8 mouse cellular contexts compared by ENCODE assay signal in the genomic region with DNA sequence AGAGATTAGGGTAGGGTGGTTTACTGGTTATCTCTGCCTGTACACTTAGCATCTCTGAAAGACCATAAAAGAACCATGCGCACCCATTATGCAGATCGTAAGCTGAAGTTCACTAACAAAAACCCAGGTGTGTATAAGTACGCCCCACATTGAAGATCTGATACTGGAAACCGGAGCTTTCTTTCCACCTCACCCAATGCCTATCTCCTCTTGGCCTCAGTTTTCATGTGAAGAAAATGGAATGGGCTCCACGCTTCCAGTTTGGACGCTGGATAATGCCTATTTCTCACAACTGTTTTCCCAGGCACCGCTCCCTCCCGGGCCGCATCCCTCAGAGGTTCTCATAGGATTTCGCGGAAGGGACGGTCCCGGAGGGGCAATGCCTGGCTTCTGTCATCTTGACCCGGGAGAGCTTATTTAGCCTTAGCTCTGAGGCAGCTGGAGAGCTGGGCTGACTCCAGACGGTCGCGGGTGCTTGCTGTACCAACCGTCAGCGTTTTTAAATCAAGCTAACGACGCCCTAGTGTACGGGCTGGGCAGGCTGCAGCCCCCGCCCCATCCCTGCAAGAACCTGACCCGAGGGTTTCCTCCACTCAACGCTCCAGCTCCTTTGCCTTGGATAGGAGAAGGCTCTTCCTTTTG. TPM values are rescaled to one million over a fixed set of nuclear protein-coding genes. Genes with fewer than 3 reads are reported as not detected.
A peak's percentile ranks its signal among the peaks of the same experiment; 100 is the strongest.
DNase-seq lines count a peak whose midpoint lies in the region; ATAC-seq and TF ChIP-seq lines count a peak whose summit lies in the region.

No protein-coding gene starts in this region.

- 3% methylated on average over 25 of the region's 25 CpGs for WGBS in forebrain, embryonic 11.5 days
- WGBS in hindbrain, embryonic 11.5 days: 2% methylated on average over 25 of the region's 25 CpGs
- WGBS in liver, postnatal 0 days (ENCODE audit: insufficient replicate concordance): 4% methylated on average over 25 of the region's 25 CpGs

- in situ Hi-C loops in CH12.LX (cut with MboI; ENCODE audit: low pct_ligation_motif_present, low pct_unique_long_range_greater_than_20kb, low sequenced_read_pairs): no loop called here

- no peak for DNase-seq in frontal cortex, postnatal 10 days (ENCODE audit: low spot score in 2 of 2)
- no peak for DNase-seq in CH12.LX (ENCODE audit: extremely low read depth)
- DNase-seq in forebrain, embryonic 11.5 days (ENCODE audit: low spot score): no peak
- peak; percentile 50 for DNase-seq in hindbrain, embryonic 11.5 days (ENCODE audit: low spot score)
- DNase-seq in liver, postnatal 0 days: no peak
- DNase-seq in testis, postnatal 10 days (ENCODE audit: low spot score): peak; percentile 62
- no peak for DNase-seq in layer of hippocampus, postnatal 14 days (ENCODE audit: low spot score in 2 of 2)

- ATAC-seq in frontal cortex, adult (ENCODE audit: low TSS enrichment): peak; percentile 17; the same call in 1 of the 2 replicates
- ATAC-seq in forebrain, embryonic 11.5 days (replicated peaks; ENCODE audit: low FRiP score): no peak
- ATAC-seq in hindbrain, embryonic 11.5 days (ENCODE audit: low FRiP score): peak; percentile 1; the same call in 1 of the 2 replicates
- ATAC-seq in liver, postnatal 0 days: no peak

- no peaks in the 10 kb centered on the region for H3K27me3 ChIP-seq in CH12.LX (replicated peaks)
- H3K27me3 ChIP-seq in forebrain, embryonic 11.5 days (ENCODE audit: control insufficient read depth, insufficient read depth, low read length): peaks cover 4% of the 10 kb centered on the region
- no peaks in the 10 kb centered on the region for H3K27me3 ChIP-seq in hindbrain, embryonic 11.5 days (ENCODE audit: control insufficient read depth, insufficient read depth, low read length)
- H3K27me3 ChIP-seq in liver, postnatal 0 days (ENCODE audit: insufficient read depth, low read length): peaks cover 34% of the 10 kb centered on the region

- H3K36me3 ChIP-seq in CH12.LX (replicated peaks in 1 of 2; ENCODE audit: control insufficient read depth in 1 of 2, insufficient read depth in 1 of 2, low read length in 1 of 2): no peaks in the 10 kb centered on the region
- H3K36me3 ChIP-seq in forebrain, embryonic 11.5 days (ENCODE audit: control insufficient read depth, insufficient read depth, low read length): no peaks in the 10 kb centered on the region
- no peaks in the 10 kb centered on the region for H3K36me3 ChIP-seq in hindbrain, embryonic 11.5 days (ENCODE audit: control insufficient read depth, insufficient read depth, low read length)
- H3K36me3 ChIP-seq in liver, postnatal 0 days (replicated peaks; ENCODE audit: insufficient read depth, low read length): no peaks in the 10 kb centered on the region; the same call in 1 of the 2 replicates

- peak overlapping the region; percentile 21; the same call in 1 of the 2 replicates for H3K4me2 ChIP-seq in CH12.LX (ENCODE audit: insufficient read depth, low read depth, poor library complexity, severe bottlenecking)
- H3K4me2 ChIP-seq in forebrain, embryonic 11.5 days (ENCODE audit: low read depth, low read length, severe bottlenecking): peak overlapping the region; percentile 77
- peak overlapping the region; percentile 67 for H3K4me2 ChIP-seq in hindbrain, embryonic 11.5 days (replicated peaks; ENCODE audit: low read depth, low read length)
- peak overlapping the region; percentile 64 for H3K4me2 ChIP-seq in liver, postnatal 0 days (ENCODE audit: low read depth, low read length)

- no peak for TF ChIP-seq RAD21 in CH12.LX (IDR thresholded peaks at IDR 0.05; ENCODE audit: low read depth, low read length)

- no peak overlapping the region for H3K27ac ChIP-seq in CH12.LX (ENCODE audit: insufficient read depth, low read depth)
- no peak overlapping the region for H3K27ac ChIP-seq in forebrain, embryonic 11.5 days (ENCODE audit: low read depth, low read length)
- peak overlapping the region; percentile 88 for H3K27ac ChIP-seq in hindbrain, embryonic 11.5 days (ENCODE audit: low read depth, low read length)
- H3K27ac ChIP-seq in liver, postnatal 0 days (ENCODE audit: low read depth): peak overlapping the region; percentile 53; the same call in 1 of the 2 replicates

- H3K4me3 ChIP-seq in CH12.LX (replicated peaks in 1 of 3; ENCODE audit: low read depth in 2 of 3, low read length in 2 of 3, poor library complexity in 1 of 3): peak overlapping the region in 1 of 3 experiments; percentile 27
- H3K4me3 ChIP-seq in forebrain, embryonic 11.5 days (ENCODE audit: low read depth, low read length): peak overlapping the region; percentile 59
- peak overlapping the region; percentile 66 for H3K4me3 ChIP-seq in hindbrain, embryonic 11.5 days (ENCODE audit: low read depth, low read length)
- H3K4me3 ChIP-seq in liver, postnatal 0 days (ENCODE audit: low read depth, low read length): peak overlapping the region; percentile 54

- H3K9ac ChIP-seq in CH12.LX (ENCODE audit: insufficient read depth, low read depth): no peak overlapping the region
- H3K9ac ChIP-seq in forebrain, embryonic 11.5 days (ENCODE audit: low read length): peak overlapping the region; percentile 75
- peak overlapping the region; percentile 82 for H3K9ac ChIP-seq in hindbrain, embryonic 11.5 days (ENCODE audit: low read depth, low read length)
- peak overlapping the region; percentile 65 for H3K9ac ChIP-seq in liver, postnatal 0 days (replicated peaks)

- no peak for TF ChIP-seq CTCF in CH12.LX (conservative IDR thresholded peaks at IDR 0.05 in 1 of 2, IDR thresholded peaks at IDR 0.05 in 1 of 2; ENCODE audit: low read depth in 2 of 2, low read length in 2 of 2)
- no peak for TF ChIP-seq CTCF in liver, postnatal 0 days (IDR thresholded peaks at IDR 0.05; ENCODE audit: low read depth)

- no peaks in the 10 kb centered on the region for H3K9me3 ChIP-seq in CH12.LX (replicated peaks; ENCODE audit: low read length)
- no peaks in the 10 kb centered on the region for H3K9me3 ChIP-seq in forebrain, embryonic 11.5 days (ENCODE audit: control insufficient read depth, low read length)
- no peaks in the 10 kb centered on the region for H3K9me3 ChIP-seq in hindbrain, embryonic 11.5 days (ENCODE audit: control insufficient read depth, low read length)
- no peaks in the 10 kb centered on the region for H3K9me3 ChIP-seq in liver, postnatal 0 days (ENCODE audit: low read length)

- H3K4me1 ChIP-seq in CH12.LX (ENCODE audit: control insufficient read depth in 1 of 2, insufficient read depth in 2 of 2): peaks cover 0 to 25% of the 10 kb centered on the region in 2 experiments; a peak in 2 of 4 replicates
- H3K4me1 ChIP-seq in forebrain, embryonic 11.5 days (replicated peaks; ENCODE audit: control insufficient read depth, insufficient read depth, low read length): peaks cover 4% of the 10 kb centered on the region; the same call in 1 of the 2 replicates
- no peaks in the 10 kb centered on the region for H3K4me1 ChIP-seq in hindbrain, embryonic 11.5 days (replicated peaks; ENCODE audit: control insufficient read depth, insufficient read depth, low read length)
- peaks cover 18% of the 10 kb centered on the region for H3K4me1 ChIP-seq in liver, postnatal 0 days (ENCODE audit: insufficient read depth)

- H3K79me2 ChIP-seq in CH12.LX (replicated peaks; ENCODE audit: control insufficient read depth, extremely low read depth, insufficient read depth, poor library complexity, severe bottlenecking): no peaks in the 10 kb centered on the region

- TF ChIP-seq EP300 in CH12.LX (IDR thresholded peaks at IDR 0.05; ENCODE audit: low read length): no peak
- no peak for TF ChIP-seq EP300 in liver, postnatal 0 days (IDR thresholded peaks at IDR 0.05; ENCODE audit: low read depth)

- no peak for TF ChIP-seq POLR2A in CH12.LX (IDR thresholded peaks at IDR 0.05; ENCODE audit: low read depth, low read length)

- dilution Hi-C loops in CH12.LX (cut with MboI; ENCODE audit: extremely low pct_ligation_motif_present, extremely low pct_unique_long_range_greater_than_20kb, low sequenced_read_pairs): no loop called here

TF ChIP-seq in CH12.LX, 34 proteins besides CTCF, POLR2A, EP300 and RAD21 (continues in another document):
- TF ChIP-seq ELF1 (IDR thresholded peaks at IDR 0.05; ENCODE audit: low read depth, low read length) (no peak), MAFK (IDR thresholded peaks at IDR 0.05; ENCODE audit: insufficient replicate concordance, low read length) (no peak), USF2 (conservative IDR thresholded peaks at IDR 0.05; ENCODE audit: low read depth, low read length) (no peak), UBTF (IDR thresholded peaks at IDR 0.05; ENCODE audit: low read depth, low read length) (no peak), SMC3 (IDR thresholded peaks at IDR 0.05; ENCODE audit: low read depth, low read length) (no peak), SIN3A (IDR thresholded peaks at IDR 0.05; ENCODE audit: low read length) (no peak), CHD1 (IDR thresholded peaks at IDR 0.05; ENCODE audit: low read depth, low read length) (no peak), RCOR1 (conservative IDR thresholded peaks at IDR 0.05; ENCODE audit: low read depth, low read length) (no peak), BHLHE40 (IDR thresholded peaks at IDR 0.05; ENCODE audit: low read depth, low read length) (no peak), JUN (IDR thresholded peaks at IDR 0.05; ENCODE audit: insufficient read depth, low read depth, low read length) (no peak), IRF4 (IDR thresholded peaks at IDR 0.05; ENCODE audit: low read depth, low read length) (no peak), TBP (conservative IDR thresholded peaks at IDR 0.05; ENCODE audit: low read depth, low read length) (no peak), HCFC1 (IDR thresholded peaks at IDR 0.05; ENCODE audit: low read depth, low read length) (no peak), ZNF384 (IDR thresholded peaks at IDR 0.05; ENCODE audit: low read depth, low read length) (no peak), MAX (IDR thresholded peaks at IDR 0.05; ENCODE audit: low read length) (no peak)

RNA-seq across cellular contexts. Expression of a gene that starts 1.1 kb away (rescaled TPM):
- 3.0 and 3.5 TPM in 2 replicates for total RNA-seq in CH12.LX (2012; rRNA removed)
- total RNA-seq in CH12.LX (2014; rRNA removed): 3.8 and 4.5 TPM in 2 replicates
- 7.0 and 9.0 TPM in 2 replicates for polyA plus RNA-seq in CH12.LX (2012; ENCODE audit: insufficient read length, low read depth)
- polyA plus RNA-seq in forebrain, embryonic 11.5 days (2014; fragmentation: Nextera tagmentation; extraction: Ambion mirVana): 7.9 and 8.3 TPM in 2 replicates
- 9.4 and 9.6 TPM in 2 replicates for polyA plus RNA-seq in hindbrain, embryonic 11.5 days (2014; fragmentation: Nextera tagmentation; extraction: Ambion mirVana)
- polyA plus RNA-seq in liver, postnatal 0 days (2015; fragmentation: Nextera tagmentation; extraction: Ambion mirVana): 1.0 and 1.1 TPM in 2 replicates
- 10 to 100 TPM; 27.5 to 28.4 TPM for total RNA-seq in layer of hippocampus, postnatal 14 days (2021)

RNA-seq across cellular contexts. Expression of a gene that starts 4.8 kb away (rescaled TPM):
- total RNA-seq in CH12.LX (2012; rRNA removed) (2.9 and 3.3 TPM in 2 replicates), CH12.LX (2014; rRNA removed) (19.0 and 19.1 TPM in 2 replicates)
- 2.3 and 6.2 TPM in 2 replicates for polyA plus RNA-seq in CH12.LX (2012; ENCODE audit: insufficient read length, low read depth)
- 1.9 and 3.4 TPM in 2 replicates for polyA plus RNA-seq in forebrain, embryonic 11.5 days (2014; fragmentation: Nextera tagmentation; extraction: Ambion mirVana)
- polyA plus RNA-seq in hindbrain, embryonic 11.5 days (2014; fragmentation: Nextera tagmentation; extraction: Ambion mirVana): 2.7 and 4.1 TPM in 2 replicates
- polyA plus RNA-seq in liver, postnatal 0 days (2015; fragmentation: Nextera tagmentation; extraction: Ambion mirVana): 3.6 and 5.2 TPM in 2 replicates
- total RNA-seq in layer of hippocampus, postnatal 14 days (2021): 1 to 10 TPM; 2.7 to 6.0 TPM

Comparison
In these comparisons a context has a peak if more than half of its experiments do, and no peak if none do; other contexts are left out.
1. ATAC-seq: peak in frontal cortex, adult (single experiment) and hindbrain, embryonic 11.5 days (single experiment); none in forebrain, embryonic 11.5 days (single experiment) and liver, postnatal 0 days (single experiment).
2. DNase-seq: peak in hindbrain, embryonic 11.5 days (single experiment) and testis, postnatal 10 days (single experiment); none in frontal cortex, postnatal 10 days (0 of 2), CH12.LX (single experiment), forebrain, embryonic 11.5 days (single experiment), liver, postnatal 0 days (single experiment) and layer of hippocampus, postnatal 14 days (0 of 2).
3. H3K27ac ChIP-seq: peak in hindbrain, embryonic 11.5 days (single experiment) and liver, postnatal 0 days (single experiment); none in CH12.LX (single experiment) and forebrain, embryonic 11.5 days (single experiment).
4. H3K4me2 ChIP-seq: peak in every context shown above with its lines; median percentile 77 in forebrain, embryonic 11.5 days; 67 in hindbrain, embryonic 11.5 days; 64 in liver, postnatal 0 days; 21 in CH12.LX.